Mouse (Mus musculus): Measurements from ENCODE around the gene Celsr1.

DNA sequence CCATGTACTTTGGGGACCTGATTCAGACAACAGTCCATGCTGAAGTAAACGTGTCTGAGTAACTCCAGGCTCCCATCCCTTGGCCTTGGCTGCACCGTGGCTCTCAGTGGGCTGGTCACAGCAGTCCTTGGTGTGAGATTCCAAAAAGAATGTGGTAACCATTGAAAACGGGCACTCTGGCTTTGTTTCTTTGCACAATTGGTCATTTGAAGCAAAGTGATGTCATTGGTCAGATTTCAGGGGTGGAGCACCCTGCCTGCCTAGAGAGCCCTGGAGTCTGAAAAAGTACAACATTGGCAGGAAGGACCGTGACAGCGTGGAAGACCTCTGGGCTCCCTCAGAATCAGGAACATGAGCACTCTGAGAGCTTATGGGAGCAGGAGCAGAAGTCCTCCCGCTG lies 134.2 kb downstream of the Celsr1 start:
- no peak for TF ChIP-seq EP300 (IDR thresholded peaks at IDR 0.05; ENCODE audit: low read depth)
- no peak for TF ChIP-seq CTCF (IDR thresholded peaks at IDR 0.05; ENCODE audit: low read depth)

Measured in heart, postnatal 0 days (tissue).